Mouse (Mus musculus) CH12.LX (cell line): ENCODE measurements around the gene Klhl29. TPM values are rescaled to one million over a fixed set of nuclear protein-coding genes. Genes with fewer than 3 reads are reported as not detected.
A peak's percentile ranks its signal among the peaks of the same experiment; 100 is the strongest.

Experiments used
- DNase-seq: peaks from one replicate; pipeline ENCODE4 v3.0.0-alpha.2; 2013; ENCODE audit errors: extremely low read depth
- H3K27ac ChIP-seq: 2 replicates; pipeline ENCODE4 v1.5.1; 2012; ENCODE audit warnings: low read depth, mild to moderate bottlenecking, control low read depth, moderate library complexity; ENCODE audit not compliant: insufficient read depth
- H3K27me3 ChIP-seq: replicated peaks from 2 replicates; pipeline ENCODE3; 2012; ENCODE audit warnings: inconsistent platforms
- H3K36me3 ChIP-seq, 2 experiments: replicated peaks in 1 of 2; 2 replicates each; pipeline versions ENCODE3 to v1.6.1; 2012; ENCODE audit warnings: inconsistent platforms in 1 of 2, low read length in 1 of 2, mild to moderate bottlenecking in 1 of 2, mixed read lengths in 1 of 2, moderate library complexity in 1 of 2; ENCODE audit not compliant: control insufficient read depth in 1 of 2, insufficient read depth in 1 of 2
- H3K4me1 ChIP-seq, 2 experiments: 2 replicates each; pipeline ENCODE4 v1.6.1; 2012; ENCODE audit warnings: inconsistent platforms in 1 of 2, moderate library complexity in 1 of 2; ENCODE audit not compliant: insufficient read depth in 2 of 2, control insufficient read depth in 1 of 2
- H3K4me2 ChIP-seq: 2 replicates; pipeline ENCODE4 v1.6.1; 2012; ENCODE audit warnings: low read depth, mild to moderate bottlenecking, control low read depth; ENCODE audit not compliant: poor library complexity, insufficient read depth, severe bottlenecking
- H3K4me3 ChIP-seq, 3 experiments: fragments of 150-350 bp in 1 of 3; sonication (generic) in 1 of 3; replicated peaks in 1 of 3; 2 replicates each; pipeline versions ENCODE3 to v1.5.1; 2011 to 2012; ENCODE audit warnings: low read depth in 2 of 3, low read length in 2 of 3, mild to moderate bottlenecking in 2 of 3, moderate library complexity in 2 of 3, control low read depth in 1 of 3, improper control_type of control experiment in 1 of 3, inconsistent platforms in 1 of 3, mixed read lengths in 1 of 3; ENCODE audit not compliant: poor library complexity in 1 of 3
- H3K79me2 ChIP-seq: replicated peaks from 2 replicates; pipeline ENCODE4 v1.6.1; 2012; ENCODE audit warnings: mild to moderate bottlenecking, moderate library complexity; ENCODE audit not compliant: control insufficient read depth, poor library complexity, insufficient read depth, severe bottlenecking; ENCODE audit errors: extremely low read depth
- H3K9ac ChIP-seq: 2 replicates; pipeline ENCODE4 v1.6.1; 2012; ENCODE audit warnings: low read depth, mild to moderate bottlenecking, control low read depth, moderate library complexity; ENCODE audit not compliant: insufficient read depth
- H3K9me3 ChIP-seq: replicated peaks from 2 replicates; pipeline ENCODE3; 2012; ENCODE audit warnings: low read length, inconsistent platforms, mixed read lengths
- BHLHE40 ChIP-seq: IDR thresholded peaks from 2 replicates; pipeline ENCODE4 v1.6.1; 2011; ENCODE audit warnings: mild to moderate bottlenecking, low read depth, low read length, improper control_type of control experiment
- CTCF ChIP-seq, 2 experiments: IDR thresholded peaks in 1 of 2; conservative IDR thresholded peaks in 1 of 2; 2 replicates each; pipeline ENCODE4 v1.5.1; 2011 to 2012; ENCODE audit warnings: low read depth in 2 of 2, low read length in 2 of 2, improper control_type of control experiment in 1 of 2, inconsistent platforms in 1 of 2, mild to moderate bottlenecking in 1 of 2, moderate library complexity in 1 of 2
- E2F4 ChIP-seq: IDR thresholded peaks from 2 replicates; pipeline ENCODE4 v1.6.1; 2011; ENCODE audit warnings: low read depth, low read length, improper control_type of control experiment; ENCODE audit not compliant: insufficient replicate concordance
- EP300 ChIP-seq: IDR thresholded peaks from 2 replicates; pipeline ENCODE4 v1.6.1; 2011; ENCODE audit warnings: low read length, improper control_type of control experiment
- GABPA ChIP-seq: IDR thresholded peaks from 2 replicates; pipeline ENCODE4 v1.6.1; 2012; ENCODE audit warnings: low read depth, low read length, improper control_type of control experiment, inconsistent platforms; ENCODE audit not compliant: insufficient replicate concordance
- KAT2A ChIP-seq: IDR thresholded peaks from 2 replicates; pipeline ENCODE4 v1.6.1; 2012; ENCODE audit warnings: low read length, improper control_type of control experiment, inconsistent platforms; ENCODE audit not compliant: insufficient replicate concordance
- MAFK ChIP-seq: IDR thresholded peaks from 2 replicates; pipeline ENCODE4 v1.6.1; 2011; ENCODE audit warnings: low read length, improper control_type of control experiment; ENCODE audit not compliant: insufficient replicate concordance
- MEF2A ChIP-seq: IDR thresholded peaks from 2 replicates; pipeline ENCODE4 v1.6.1; 2014; ENCODE audit warnings: low read depth, mild to moderate bottlenecking, inconsistent platforms, low read length, improper control_type of control experiment, borderline replicate concordance
- MXI1 ChIP-seq: IDR thresholded peaks from 2 replicates; pipeline ENCODE4 v1.6.1; 2011; ENCODE audit warnings: mild to moderate bottlenecking, low read depth, low read length, improper control_type of control experiment
- MYC ChIP-seq: IDR thresholded peaks from 2 replicates; pipeline ENCODE4 v1.6.1; 2011; ENCODE audit warnings: low read depth, mild to moderate bottlenecking, improper control_type of control experiment, low read length
- NELFE ChIP-seq: IDR thresholded peaks from 2 replicates; pipeline ENCODE4 v1.6.1; 2011; ENCODE audit warnings: low read depth, low read length, improper control_type of control experiment
- NRF1 ChIP-seq: IDR thresholded peaks from 2 replicates; pipeline ENCODE4 v1.6.1; 2014; ENCODE audit warnings: low read depth, mild to moderate bottlenecking, inconsistent platforms, low read length, improper control_type of control experiment, moderate library complexity
- PAX5 ChIP-seq: IDR thresholded peaks from 2 replicates; pipeline ENCODE4 v1.6.1; 2012; ENCODE audit warnings: low read length, inconsistent platforms, mixed read lengths
- POLR2A ChIP-seq: IDR thresholded peaks from 2 replicates; pipeline ENCODE4 v1.6.1; 2011; ENCODE audit warnings: low read depth, mild to moderate bottlenecking, improper control_type of control experiment, low read length
- POLR2AphosphoS2 ChIP-seq: IDR thresholded peaks from 2 replicates; pipeline ENCODE4 v1.6.1; 2011; ENCODE audit warnings: low read depth, low read length, improper control_type of control experiment
- RAD21 ChIP-seq: IDR thresholded peaks from 2 replicates; pipeline ENCODE4 v1.6.1; 2011; ENCODE audit warnings: low read depth, mild to moderate bottlenecking, low read length, improper control_type of control experiment, moderate library complexity
- SIN3A ChIP-seq: IDR thresholded peaks from 2 replicates; pipeline ENCODE4 v1.6.1; 2012; ENCODE audit warnings: low read length, improper control_type of control experiment, inconsistent platforms
- SMC3 ChIP-seq: IDR thresholded peaks from 2 replicates; pipeline ENCODE4 v1.6.1; 2011; ENCODE audit warnings: low read depth, low read length, improper control_type of control experiment
- USF1 ChIP-seq: IDR thresholded peaks from 2 replicates; pipeline ENCODE4 v1.6.1; 2014; ENCODE audit warnings: low read depth, mild to moderate bottlenecking, inconsistent platforms, low read length, improper control_type of control experiment
- ZC3H11A ChIP-seq: IDR thresholded peaks from 2 replicates; pipeline ENCODE4 v1.6.1; 2012; ENCODE audit warnings: low read depth, mild to moderate bottlenecking, inconsistent platforms, low read length, improper control_type of control experiment
- ZMIZ1 ChIP-seq: IDR thresholded peaks from 2 replicates; pipeline ENCODE4 v1.6.1; 2012; ENCODE audit warnings: low read depth, mild to moderate bottlenecking, inconsistent platforms, low read length, improper control_type of control experiment
- dilution Hi-C: fragments of 300-500 bp; cut with MboI; formaldehyde crosslinking; loops from 2 replicates; pipeline ENCODE4 v1.14.3; 2020; ENCODE audit warnings: low sequenced_read_pairs; ENCODE audit not compliant: extremely low pct_unique_long_range_greater_than_20kb, extremely low pct_ligation_motif_present
- in situ Hi-C: fragments of 300-500 bp; cut with MboI; formaldehyde crosslinking; loops from 3 replicates; pipeline ENCODE4 v1.14.3; 2019; ENCODE audit warnings: low sequenced_read_pairs, low pct_ligation_motif_present, low pct_unique_long_range_greater_than_20kb, mixed read lengths
- polyA plus RNA-seq: library from polyadenylated mRNA; unstranded; fragments of >175 nt; gene quantifications from 2 replicates; pipeline ENCODE4 v1.2.1, GENCODE M21; 2012; ENCODE audit warnings: low read depth; ENCODE audit not compliant: insufficient read length
- total RNA-seq, 2 experiments: library from RNA; depleted of rRNA; stranded (reverse); fragments of 300-350 nt in 1 of 2; fragments of >200 nt in 1 of 2; gene quantifications; 2 replicates each; pipeline ENCODE4 v1.2.3; 2012 to 2014

Gene Klhl29
- total and polyA plus RNA-seq, 3 experiments, result 0.04 TPM; not detected in 2

DNA sequence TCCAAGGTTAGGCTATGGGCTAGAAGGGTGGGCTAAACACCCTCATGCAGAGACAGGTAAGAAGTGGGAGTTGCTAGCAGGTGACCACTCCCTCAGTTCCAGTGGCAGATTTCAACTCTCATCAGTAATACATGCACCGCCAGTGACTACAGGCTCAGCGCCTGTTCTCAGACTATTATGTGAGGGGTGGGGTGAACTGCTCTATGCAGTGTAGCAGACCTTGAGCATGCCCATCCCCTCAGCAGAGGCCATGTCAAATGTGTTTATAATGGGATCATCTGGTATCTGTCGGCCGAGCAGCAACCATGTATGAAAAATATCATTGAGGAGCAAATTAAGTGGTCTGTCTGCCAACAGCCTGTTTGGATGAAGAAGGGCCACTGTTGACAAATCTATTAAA is 72.4 kb downstream of the Klhl29 start:
- no peaks in the 10 kb centered on the region for H3K9me3 ChIP-seq
- no peak overlapping the region for H3K4me2 ChIP-seq
- no peaks in the 10 kb centered on the region for H3K27me3 ChIP-seq
- in situ Hi-C loops (no loop called here), dilution Hi-C loops (no loop called here)
- no peak overlapping the region for H3K4me3 ChIP-seq
- no peaks in the 10 kb centered on the region for H3K36me3 ChIP-seq
- no peak for DNase-seq
- H3K4me1 ChIP-seq, result peaks cover 0 to 31% of the 10 kb centered on the region in 2 experiments; a peak in 3 of 4 replicates
- TF ChIP-seq SMC3 (no peak), MYC (no peak), MAFK (no peak), CTCF (conservative IDR thresholded peaks at IDR 0.05 in 1 of 2, IDR thresholded peaks at IDR 0.05 in 1 of 2; ENCODE audit: low read depth in 2 of 2, low read length in 2 of 2) (no peak), EP300 (no peak), PAX5 (no peak), POLR2A (no peak), ZC3H11A (no peak), ZMIZ1 (no peak), NRF1 (no peak), SIN3A (no peak), USF1 (no peak), MEF2A (no peak), E2F4 (no peak), RAD21 (no peak)
- no peaks in the 10 kb centered on the region for H3K79me2 ChIP-seq
- H3K27ac ChIP-seq, result no peak overlapping the region
- H3K9ac ChIP-seq, result no peak overlapping the region

DNA sequence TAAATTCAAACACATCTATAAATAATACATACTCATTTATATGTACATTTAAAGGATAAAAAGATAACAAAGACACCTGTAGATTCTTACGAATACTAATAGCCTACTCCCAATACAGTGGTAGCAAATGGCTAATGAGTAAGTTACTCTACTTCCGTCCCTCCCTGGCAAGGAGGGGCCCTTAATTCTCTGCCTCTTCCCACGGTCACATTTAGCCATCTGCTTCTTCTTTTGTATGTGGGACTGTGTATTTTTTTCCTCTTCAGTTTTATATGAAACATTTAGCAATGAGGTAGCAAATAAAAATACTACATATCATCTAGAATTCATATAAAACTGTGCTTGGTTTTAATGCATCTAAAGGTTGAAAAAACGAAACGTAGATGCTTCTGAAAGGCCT is 73.6 kb downstream of the Klhl29 start:
- in situ Hi-C loops, result no loop called here
- no peaks in the 10 kb centered on the region for H3K9me3 ChIP-seq
- H3K27ac ChIP-seq, result no peak overlapping the region
- H3K9ac ChIP-seq, result no peak overlapping the region
- H3K4me3 ChIP-seq, result no peak overlapping the region
- dilution Hi-C loops, result no loop called here
- peak; percentile 46 for DNase-seq
- no peaks in the 10 kb centered on the region for H3K27me3 ChIP-seq
- no peaks in the 10 kb centered on the region for H3K36me3 ChIP-seq
- no peak overlapping the region for H3K4me2 ChIP-seq
- H3K4me1 ChIP-seq, result peaks cover 0 to 31% of the 10 kb centered on the region in 2 experiments; a peak in 3 of 4 replicates
- H3K79me2 ChIP-seq, result no peaks in the 10 kb centered on the region
- TF ChIP-seq NELFE (no peak), EP300 (no peak), CTCF (conservative IDR thresholded peaks at IDR 0.05 in 1 of 2, IDR thresholded peaks at IDR 0.05 in 1 of 2; ENCODE audit: low read depth in 2 of 2, low read length in 2 of 2) (no peak), BHLHE40 (no peak), GABPA (no peak), POLR2AphosphoS2 (no peak), USF1 (no peak), NRF1 (no peak), KAT2A (no peak), MXI1 (no peak)
- TF ChIP-seq, all 38 proteins: peak for 0
